Mouse (Mus musculus): ENCODE results near the gene Zfp281. TPM values are rescaled to one million over a fixed set of nuclear protein-coding genes. Genes with fewer than 3 reads are reported as not detected.

Gene Zfp281
- total RNA-seq (2021): 10 to 100 TPM in 1 of 2 experiments, 1 to 10 TPM in 1; 8.5 to 10.1 TPM
- long read RNA-seq, experiment 1, full-length matches to known transcripts: 14 of 21 reads
- long read RNA-seq, experiment 1, partial matches to known transcripts: 0 of 21 reads
- long read RNA-seq, experiment 1, other reads (novel, unspliced or antisense): 7 of 21 reads
- long read RNA-seq, experiment 2, full-length matches to known transcripts: 11 of 14 reads
- long read RNA-seq, experiment 2, partial matches to known transcripts: 0 of 14 reads
- long read RNA-seq, experiment 2, other reads (novel, unspliced or antisense): 3 of 14 reads

- DNase-seq (ENCODE audit: low spot score): peak; percentile 95
Measured at GRCm38 (mm10) chr1:136624146-136625018, at the start of gene Zfp281. Gene Zfp281 (plus strand): TSS chr1:136624901.

DNA sequence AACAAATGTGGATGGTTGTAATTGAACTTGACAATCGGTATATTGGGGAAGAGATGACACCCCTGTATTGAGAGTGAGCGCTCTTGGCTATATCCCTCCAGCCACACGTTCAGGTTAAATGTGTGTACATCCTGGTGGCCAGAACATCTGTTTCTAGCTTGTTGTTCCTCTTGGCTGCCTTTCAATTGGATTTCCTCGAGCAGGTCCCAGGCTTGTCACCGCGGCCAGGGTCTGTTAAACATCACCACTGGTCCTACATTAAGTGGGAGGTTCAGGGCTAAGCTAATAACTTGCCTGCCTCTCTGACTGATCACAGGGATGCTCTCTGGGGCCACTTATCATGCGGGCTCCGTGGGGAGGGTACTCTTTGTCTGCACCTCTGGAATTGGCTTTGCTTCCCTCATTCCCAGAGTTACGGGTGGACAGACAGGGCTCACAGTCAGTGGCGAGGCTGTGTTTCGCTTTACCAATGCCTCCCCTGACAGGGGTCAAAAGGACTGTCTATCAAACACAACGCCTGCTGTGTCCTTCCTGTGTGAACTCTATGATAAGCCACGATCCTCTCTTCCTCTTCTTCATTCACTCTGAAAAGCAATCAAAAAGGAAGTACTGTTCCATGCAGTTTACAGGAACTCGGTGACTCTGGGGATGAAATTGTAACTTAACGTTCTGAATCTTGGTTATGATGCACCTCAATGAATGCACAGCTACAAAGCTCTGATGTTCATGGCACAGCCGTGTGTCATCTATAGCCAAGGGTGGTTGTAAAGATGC lies 46.6 kb upstream of the Zfp281 start:
- DNase-seq (ENCODE audit: low spot score): no peak

DNA sequence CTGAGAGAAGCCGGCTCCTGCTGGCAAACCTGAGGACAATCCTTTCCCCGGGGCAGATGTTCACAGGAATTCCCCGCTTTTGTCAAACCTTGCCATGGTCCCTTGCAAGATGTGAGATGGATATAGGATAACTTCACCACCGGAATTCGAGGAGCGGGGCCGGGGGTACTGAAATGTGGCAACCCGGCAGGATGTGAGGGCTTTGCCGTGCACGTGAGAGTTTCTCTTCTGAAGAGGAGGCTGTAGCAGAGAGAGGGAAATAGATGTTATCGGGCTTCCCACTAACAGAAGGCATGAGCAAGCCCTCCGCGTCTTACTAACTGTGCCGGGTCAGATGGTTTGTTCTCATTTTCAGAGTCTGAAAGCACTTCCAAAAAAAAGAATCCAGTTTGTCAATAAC lies 45.3 kb upstream of the Zfp281 start:
- DNase-seq (ENCODE audit: low spot score): no peak

- DNase-seq (ENCODE audit: low spot score): no peak
Measured at GRCm38 (mm10) chr1:136580266-136580665, 44.4 kb upstream of the Zfp281 start.

DNA sequence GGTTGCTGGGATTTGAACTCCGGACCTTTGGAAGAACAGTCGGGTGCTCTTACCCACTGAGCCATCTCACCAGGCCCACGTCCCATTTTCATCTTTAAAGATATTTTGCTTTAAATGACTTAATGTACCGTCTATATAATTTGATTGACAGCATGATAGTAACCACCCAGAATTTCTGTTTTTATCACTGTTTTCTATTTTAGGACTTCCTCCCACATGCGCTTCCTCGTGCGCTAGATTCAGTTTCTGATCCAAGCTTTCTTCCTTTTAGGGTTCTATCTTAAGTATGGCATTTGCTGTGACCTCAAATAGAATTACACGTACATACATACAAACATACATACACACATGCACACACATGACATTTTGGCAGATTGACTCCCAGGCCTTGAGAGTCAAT lies 42.9 kb upstream of the Zfp281 start:
- no peak for DNase-seq (ENCODE audit: low spot score)

DNA sequence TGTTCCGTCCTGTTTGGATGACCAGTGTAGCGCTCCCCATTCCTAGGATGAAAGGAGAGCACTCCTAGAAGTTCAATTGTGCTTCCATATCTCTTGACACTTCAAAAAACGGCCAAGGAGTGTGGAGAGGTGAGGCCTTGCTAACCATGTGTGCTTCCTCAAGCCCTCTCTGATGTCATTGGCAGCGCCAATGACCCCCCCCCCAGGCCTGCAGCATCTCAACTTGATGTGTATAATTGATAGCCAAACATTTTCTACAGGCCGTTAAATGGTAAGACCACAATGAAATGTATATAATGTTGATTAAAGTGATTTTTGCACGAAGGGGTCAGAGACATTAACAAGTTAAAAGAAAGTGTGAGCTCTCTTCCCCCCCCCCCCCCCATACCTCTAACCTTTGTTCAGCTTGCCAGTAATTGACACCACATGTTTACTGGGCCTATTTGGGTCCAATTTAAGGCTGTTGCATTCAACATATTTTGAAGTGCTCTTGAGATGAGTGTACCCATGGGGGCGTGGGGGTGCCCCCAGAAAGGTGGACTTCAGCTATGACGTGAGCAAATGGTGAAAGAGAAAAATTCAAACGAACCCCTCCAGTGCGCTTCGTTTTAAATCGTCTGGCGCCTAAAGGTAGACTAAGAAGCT lies 36.8 kb upstream of the Zfp281 start:
- no peak for DNase-seq (ENCODE audit: low spot score)

GRCm38 (mm10) chr1:136588908-136589307 lies 35.8 kb upstream of the Zfp281 start:
- no peak for DNase-seq (ENCODE audit: low spot score)

GRCm38 (mm10) chr1:136592741-136593140 lies 32.0 kb upstream of the Zfp281 start:
- no peak for DNase-seq (ENCODE audit: low spot score)

DNA sequence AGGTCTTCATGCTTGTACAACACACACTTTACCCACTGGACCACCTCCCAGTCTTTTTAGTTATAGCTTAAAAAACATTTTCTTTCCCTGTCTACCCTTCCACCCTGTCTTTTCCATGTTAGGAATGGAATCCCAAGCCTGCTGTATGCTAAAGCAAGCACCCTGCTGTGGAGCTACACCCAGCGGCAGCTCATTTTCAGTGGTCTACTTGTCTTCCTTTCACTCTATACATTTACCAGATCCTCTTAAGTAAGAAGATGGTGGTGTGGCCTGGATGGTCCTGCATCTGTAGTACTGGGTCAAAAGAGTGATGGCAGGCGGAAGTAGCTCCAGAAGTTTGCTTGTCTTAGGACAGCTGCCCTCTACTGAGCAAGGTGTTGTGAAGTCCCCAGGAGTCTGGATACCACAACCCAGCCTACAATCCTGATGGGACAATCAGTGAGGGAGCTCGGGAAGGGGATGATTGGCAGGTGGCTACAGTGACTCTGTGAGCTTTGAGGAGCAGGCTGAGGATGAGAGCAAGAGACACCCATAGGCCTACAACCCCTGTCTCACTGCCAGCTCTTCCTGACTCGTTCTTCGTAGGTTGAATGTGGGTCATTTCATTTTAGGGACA lies 30.4 kb upstream of the Zfp281 start:
- no peak for DNase-seq (ENCODE audit: low spot score)

DNA sequence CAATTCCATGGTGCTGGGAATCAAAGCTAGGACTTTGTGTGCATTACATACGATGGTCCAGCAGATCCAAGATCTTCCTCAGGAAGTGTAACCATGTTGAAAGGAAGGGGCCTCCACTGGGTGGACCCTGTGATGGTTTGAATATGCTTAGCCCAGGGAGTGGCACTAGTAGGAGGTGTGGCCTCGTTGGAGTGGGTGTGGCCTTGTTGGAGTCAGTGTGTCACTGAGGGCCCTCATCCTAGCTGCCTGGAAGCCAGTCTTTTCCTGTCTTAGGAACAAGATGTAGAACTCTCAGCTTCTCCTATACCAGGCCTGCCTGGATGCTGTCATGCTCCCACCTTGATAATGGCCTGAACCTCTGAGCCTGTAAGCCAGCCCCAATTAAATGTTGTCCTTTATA lies 27.9 kb upstream of the Zfp281 start:
- DNase-seq (ENCODE audit: low spot score): no peak

GRCm38 (mm10) chr1:136598286-136598685 lies 26.4 kb upstream of the Zfp281 start:
- DNase-seq (ENCODE audit: low spot score): no peak

DNA sequence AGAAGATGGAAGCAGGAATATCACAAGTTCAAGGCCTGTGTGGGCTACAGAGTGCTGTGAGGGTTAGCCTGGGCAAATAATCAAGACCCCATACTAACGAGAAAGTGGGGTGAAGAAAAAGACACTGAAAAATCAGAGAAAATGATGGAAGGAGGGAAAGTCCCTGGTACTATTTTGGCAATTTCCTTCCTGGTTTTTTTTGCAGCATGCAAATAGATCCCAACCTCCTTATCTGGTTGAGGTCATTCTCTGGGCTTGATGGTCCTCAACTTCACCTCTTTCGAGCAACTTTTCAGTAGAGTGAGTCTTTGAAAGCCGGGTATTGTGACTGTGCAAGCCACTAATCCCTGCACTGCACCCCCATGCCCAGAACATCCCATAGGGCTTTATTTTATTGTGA lies 24.6 kb upstream of the Zfp281 start:
- DNase-seq (ENCODE audit: low spot score): no peak

GRCm38 (mm10) chr1:136600647-136601345 lies 23.9 kb upstream of the Zfp281 start:
- no peak for DNase-seq (ENCODE audit: low spot score)

GRCm38 (mm10) chr1:136601346-136601888 lies 23.3 kb upstream of the Zfp281 start:
- DNase-seq (ENCODE audit: low spot score): no peak

DNA sequence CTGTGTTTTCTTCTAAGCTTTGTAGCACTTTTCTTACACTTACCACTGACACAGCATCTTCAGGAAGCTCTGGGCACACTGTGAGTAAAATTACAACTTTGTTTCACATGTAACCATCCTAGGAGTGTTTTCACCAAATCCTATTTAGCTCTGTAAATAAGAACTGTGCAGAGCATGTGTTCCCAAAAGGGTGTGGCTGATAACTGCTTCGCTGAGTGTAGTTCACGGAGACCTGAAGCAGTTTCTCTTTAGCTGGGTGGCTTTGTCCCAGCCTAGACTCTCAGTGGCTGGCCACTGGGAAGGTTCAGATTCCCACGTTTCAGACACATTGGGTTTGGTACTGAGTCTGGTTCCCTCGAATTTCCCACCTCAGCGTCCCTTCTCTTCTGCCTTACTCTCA lies 22.4 kb upstream of the Zfp281 start:
- DNase-seq (ENCODE audit: low spot score): no peak

- DNase-seq (ENCODE audit: low spot score): no peak
Measured at GRCm38 (mm10) chr1:136604190-136604589, 20.5 kb upstream of the Zfp281 start.

- no peak for DNase-seq (ENCODE audit: low spot score)
Measured at GRCm38 (mm10) chr1:136605790-136606189, 18.9 kb upstream of the Zfp281 start.

DNA sequence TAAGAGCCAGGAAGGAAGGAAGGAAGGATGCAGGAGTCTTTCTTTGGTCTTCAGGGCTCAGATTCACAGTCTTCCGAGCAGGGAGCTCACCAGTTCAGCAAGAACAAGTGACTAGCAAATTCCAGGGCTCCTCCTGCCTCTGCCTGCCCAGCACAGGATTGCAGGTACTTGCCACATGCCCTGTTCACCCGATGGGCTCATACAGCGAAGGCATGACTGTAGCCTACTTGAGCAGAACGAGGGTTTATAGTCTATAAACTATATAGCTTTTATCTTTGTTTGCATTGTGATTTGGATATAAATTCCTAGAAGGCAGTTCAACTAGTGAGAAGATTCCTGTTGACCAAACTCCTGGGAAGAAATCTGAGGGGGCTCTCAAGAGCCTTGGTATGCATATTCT lies 18.4 kb upstream of the Zfp281 start:
- no peak for DNase-seq (ENCODE audit: low spot score)

- no peak for DNase-seq (ENCODE audit: low spot score)
Measured at GRCm38 (mm10) chr1:136608339-136609261, 16.1 kb upstream of the Zfp281 start.

Measured in gastrocnemius, adult 18-20 months (tissue).